Mouse (Mus musculus): ENCODE measurements around the gene Dab1. TPM values are rescaled to one million over a fixed set of nuclear protein-coding genes. Genes with fewer than 3 reads are reported as not detected.

The Dab1 gene
- polyA plus RNA-seq, 1 experiment: 35.8 TPM

DNA sequence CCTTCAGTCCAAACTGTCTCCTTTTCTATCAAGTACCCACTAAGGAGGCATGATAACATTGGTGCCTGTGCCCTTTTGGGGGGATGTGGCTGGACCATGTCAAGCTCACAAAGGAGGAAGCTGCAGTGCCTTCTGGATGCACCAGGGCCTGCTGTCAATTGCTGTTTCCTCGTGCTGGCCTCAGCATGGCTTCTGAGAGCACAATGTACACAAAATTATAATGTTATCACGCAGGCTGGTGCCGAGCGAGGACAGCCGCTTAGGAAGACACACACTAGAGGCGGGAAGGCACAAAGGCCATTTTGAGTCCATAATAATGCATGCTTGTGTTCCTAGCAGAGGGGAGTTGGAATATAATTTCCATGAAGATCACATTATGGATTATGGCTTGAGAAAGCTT is 81.2 kb downstream of the Dab1 start:
- no peak for TF ChIP-seq POLR2A (IDR thresholded peaks at IDR 0.05; ENCODE audit: borderline replicate concordance, insufficient read depth, low read length)
- no peak for TF ChIP-seq CTCF (IDR thresholded peaks at IDR 0.05; ENCODE audit: borderline replicate concordance, insufficient read depth, low read depth, low read length)
- Histone ChIP-seq H3K4me3 (replicated peaks; ENCODE audit: insufficient read depth, low read depth, low read length) (no peak overlapping the region), H3K4me1 (ENCODE audit: control insufficient read depth, insufficient read depth, low read length) (no peaks in the 10 kb centered on the region), H3K27me3 (ENCODE audit: control insufficient read depth, insufficient read depth, low read length) (no peaks in the 10 kb centered on the region; the same call in 1 of the 2 replicates), H3K27ac (ENCODE audit: insufficient read depth, low read length) (no peak overlapping the region)
- no peak for DNase-seq
- 81% methylated on average over 6 of the region's 6 CpGs for WGBS

DNA sequence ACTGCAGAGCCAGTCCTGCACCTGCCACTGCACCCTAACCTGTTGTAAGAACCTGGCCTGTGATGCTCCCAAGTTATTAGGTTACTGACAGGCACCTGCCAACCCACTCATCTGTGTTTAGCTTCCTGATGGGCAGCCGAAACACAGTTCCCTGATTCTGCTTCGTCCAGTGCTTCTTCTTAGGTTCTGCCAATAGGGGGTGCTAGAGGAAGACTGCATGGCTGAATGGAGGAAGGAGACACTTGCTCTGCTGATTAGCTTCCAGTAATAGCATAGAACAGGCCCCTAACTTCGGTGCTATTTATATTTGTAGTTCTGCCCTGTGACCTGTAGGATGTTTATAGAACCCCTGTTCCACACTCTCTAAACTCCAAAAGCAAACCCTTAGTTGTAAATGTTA is 83.0 kb downstream of the Dab1 start:
- peak in 1 of 2 experiments; percentile 15 for DNase-seq
- TF ChIP-seq POLR2A (IDR thresholded peaks at IDR 0.05; ENCODE audit: borderline replicate concordance, insufficient read depth, low read length): no peak
- peak; percentile 48; the same call in 1 of the 2 replicates for TF ChIP-seq CTCF (IDR thresholded peaks at IDR 0.05; ENCODE audit: borderline replicate concordance, insufficient read depth, low read depth, low read length)
- Histone ChIP-seq H3K4me1 (ENCODE audit: control insufficient read depth, insufficient read depth, low read length) (no peaks in the 10 kb centered on the region), H3K4me3 (replicated peaks; ENCODE audit: insufficient read depth, low read depth, low read length) (no peak overlapping the region), H3K27ac (ENCODE audit: insufficient read depth, low read length) (no peak overlapping the region), H3K27me3 (ENCODE audit: control insufficient read depth, insufficient read depth, low read length) (no peaks in the 10 kb centered on the region; the same call in 1 of the 2 replicates)
- WGBS: 66% methylated on average over 3 of the region's 3 CpGs

DNA sequence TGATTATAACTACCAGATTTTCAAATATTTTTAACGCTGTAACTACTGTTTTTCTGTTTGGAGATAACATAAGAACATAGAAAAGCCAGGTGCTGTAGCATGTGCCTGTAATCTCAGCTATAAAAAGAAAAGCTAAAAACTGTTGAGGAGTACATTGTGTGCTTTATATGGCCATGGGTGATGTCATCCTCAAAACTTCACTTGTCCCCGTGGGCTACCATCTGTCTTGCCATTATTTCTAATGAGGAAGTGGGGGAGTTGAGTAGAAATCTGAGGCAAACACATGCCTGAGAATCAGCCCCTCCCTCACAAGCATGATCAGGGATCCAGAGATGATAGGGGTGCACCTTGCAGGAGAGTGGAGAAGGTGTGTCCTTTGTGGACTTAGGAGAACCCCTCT is 85.3 kb downstream of the Dab1 start:
- 81% methylated on average over 2 of the region's 2 CpGs for WGBS

DNA sequence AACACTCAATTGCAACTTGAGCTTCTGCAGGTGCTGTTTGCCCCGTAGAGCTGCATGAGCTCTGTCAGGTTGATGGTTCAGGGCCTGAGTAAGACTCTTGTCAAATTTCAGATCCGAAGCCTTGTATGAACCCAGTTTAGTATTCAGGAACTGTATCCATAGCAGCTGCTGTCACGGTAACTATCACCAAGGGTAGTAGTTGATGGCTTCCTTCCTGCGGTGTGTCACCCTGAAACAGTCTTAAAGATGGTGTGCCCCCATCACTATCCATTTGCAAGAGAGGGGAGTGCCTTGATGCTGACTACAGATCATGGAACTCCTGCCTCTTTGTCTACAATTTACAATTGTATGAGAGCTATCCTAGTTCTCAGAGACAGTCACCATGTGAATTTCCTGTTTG is 87.3 kb downstream of the Dab1 start:
- no peaks in the 10 kb centered on the region; the same call in 1 of the 2 replicates for H3K27me3 ChIP-seq (ENCODE audit: control insufficient read depth, insufficient read depth, low read length)
- H3K4me1 ChIP-seq (ENCODE audit: control insufficient read depth, insufficient read depth, low read length): no peaks in the 10 kb centered on the region
- no peak overlapping the region for H3K27ac ChIP-seq (ENCODE audit: insufficient read depth, low read length)
- no peak for DNase-seq
- no peak overlapping the region for H3K4me3 ChIP-seq (replicated peaks; ENCODE audit: insufficient read depth, low read depth, low read length)
- TF ChIP-seq CTCF (IDR thresholded peaks at IDR 0.05; ENCODE audit: borderline replicate concordance, insufficient read depth, low read depth, low read length) (no peak), POLR2A (IDR thresholded peaks at IDR 0.05; ENCODE audit: borderline replicate concordance, insufficient read depth, low read length) (no peak)
- WGBS: 62% methylated on average over 4 of the region's 4 CpGs

More for the DNA sequence above, 85.3 kb downstream of the Dab1 start:
- DNase-seq: no peak
- TF ChIP-seq CTCF (IDR thresholded peaks at IDR 0.05; ENCODE audit: borderline replicate concordance, insufficient read depth, low read depth, low read length): no peak
- no peak for TF ChIP-seq POLR2A (IDR thresholded peaks at IDR 0.05; ENCODE audit: borderline replicate concordance, insufficient read depth, low read length)
- H3K4me1 ChIP-seq (ENCODE audit: control insufficient read depth, insufficient read depth, low read length): no peaks in the 10 kb centered on the region
- H3K27ac ChIP-seq (ENCODE audit: insufficient read depth, low read length): no peak overlapping the region
- H3K27me3 ChIP-seq (ENCODE audit: control insufficient read depth, insufficient read depth, low read length): no peaks in the 10 kb centered on the region; the same call in 1 of the 2 replicates
- H3K4me3 ChIP-seq (replicated peaks; ENCODE audit: insufficient read depth, low read depth, low read length): no peak overlapping the region

DNA sequence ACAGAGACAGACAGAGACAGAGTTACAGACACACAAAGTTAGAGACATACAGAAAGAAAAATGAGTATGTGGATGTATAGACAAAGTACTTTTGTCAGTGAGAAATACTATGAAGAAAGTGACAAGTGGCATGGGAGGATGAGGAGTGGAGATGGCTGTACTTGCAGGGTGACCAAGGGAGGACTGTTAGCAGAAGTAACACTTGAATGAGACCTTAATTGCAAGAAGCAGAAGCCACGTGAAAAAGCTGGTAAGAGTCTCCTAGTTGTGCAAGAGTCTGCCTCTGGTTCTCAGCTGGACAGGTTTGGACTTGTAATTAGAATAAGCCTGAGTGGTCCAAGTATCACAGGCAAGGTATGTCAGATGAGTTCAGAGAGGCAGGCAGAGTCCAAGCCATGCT is 88.0 kb downstream of the Dab1 start:
- no peak for TF ChIP-seq POLR2A (IDR thresholded peaks at IDR 0.05; ENCODE audit: borderline replicate concordance, insufficient read depth, low read length)
- no peak for TF ChIP-seq CTCF (IDR thresholded peaks at IDR 0.05; ENCODE audit: borderline replicate concordance, insufficient read depth, low read depth, low read length)
- 67% methylated on average over 1 of the region's 1 CpGs for WGBS
- Histone ChIP-seq H3K27me3 (ENCODE audit: control insufficient read depth, insufficient read depth, low read length) (no peaks in the 10 kb centered on the region; the same call in 1 of the 2 replicates), H3K4me1 (ENCODE audit: control insufficient read depth, insufficient read depth, low read length) (no peaks in the 10 kb centered on the region), H3K4me3 (replicated peaks; ENCODE audit: insufficient read depth, low read depth, low read length) (no peak overlapping the region), H3K27ac (ENCODE audit: insufficient read depth, low read length) (no peak overlapping the region)
- DNase-seq: no peak

DNA sequence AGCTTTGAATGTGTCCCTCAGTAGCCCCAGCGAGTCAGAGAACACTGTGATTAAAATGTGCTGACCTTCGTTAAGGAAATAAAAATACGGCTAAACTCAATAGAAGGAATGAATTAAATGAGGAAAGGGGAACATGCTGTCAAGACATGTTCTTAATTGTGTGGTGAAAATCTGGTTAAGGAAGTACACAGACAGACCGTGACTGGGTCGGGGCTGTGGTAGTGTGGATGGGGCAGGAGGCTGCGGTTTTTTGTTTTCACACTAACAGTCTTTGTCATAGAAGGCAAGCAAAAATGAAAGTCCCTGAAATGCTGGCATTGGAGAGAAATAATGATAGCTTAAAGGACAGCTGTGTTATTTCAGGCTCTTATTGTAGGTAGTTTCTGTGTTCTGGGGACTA is 92.2 kb downstream of the Dab1 start:
- no peak overlapping the region for H3K27ac ChIP-seq (ENCODE audit: insufficient read depth, low read length)

DNA sequence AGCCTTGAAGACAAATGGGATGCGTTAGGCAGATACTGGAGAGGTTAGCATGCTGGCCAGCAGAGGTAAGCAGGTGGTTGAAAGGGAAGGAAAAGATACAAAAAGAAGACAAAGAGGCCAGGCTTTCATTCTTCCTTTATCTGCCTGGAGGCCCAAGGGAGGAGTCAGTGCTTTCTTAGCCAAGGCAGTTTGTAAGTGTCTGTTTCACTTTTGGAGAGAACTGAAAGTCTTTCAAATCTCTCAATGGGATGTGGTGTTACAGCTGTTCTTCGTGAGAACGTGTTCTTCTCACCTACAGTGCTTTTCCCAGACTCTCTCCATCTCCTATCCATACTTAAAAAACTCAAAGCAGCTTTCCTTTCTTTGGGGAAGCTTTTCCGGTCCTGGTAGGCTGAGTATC is 94.8 kb downstream of the Dab1 start:
- no peaks in the 10 kb centered on the region for H3K4me1 ChIP-seq (ENCODE audit: control insufficient read depth, insufficient read depth, low read length)
- DNase-seq: no peak
- H3K27ac ChIP-seq (ENCODE audit: insufficient read depth, low read length): no peak overlapping the region
- 89% methylated on average over 4 of the region's 4 CpGs for WGBS
- TF ChIP-seq CTCF (IDR thresholded peaks at IDR 0.05; ENCODE audit: borderline replicate concordance, insufficient read depth, low read depth, low read length) (no peak), POLR2A (IDR thresholded peaks at IDR 0.05; ENCODE audit: borderline replicate concordance, insufficient read depth, low read length) (no peak)
- no peak overlapping the region for H3K4me3 ChIP-seq (replicated peaks; ENCODE audit: insufficient read depth, low read depth, low read length)
- H3K27me3 ChIP-seq (ENCODE audit: control insufficient read depth, insufficient read depth, low read length): no peaks in the 10 kb centered on the region; the same call in 1 of the 2 replicates

More for the DNA sequence above, 92.2 kb downstream of the Dab1 start:
- DNase-seq: no peak
- WGBS: 92% methylated on average over 6 of the region's 6 CpGs
- TF ChIP-seq CTCF (IDR thresholded peaks at IDR 0.05; ENCODE audit: borderline replicate concordance, insufficient read depth, low read depth, low read length) (no peak), POLR2A (IDR thresholded peaks at IDR 0.05; ENCODE audit: borderline replicate concordance, insufficient read depth, low read length) (no peak)
- Histone ChIP-seq H3K27me3 (ENCODE audit: control insufficient read depth, insufficient read depth, low read length) (no peaks in the 10 kb centered on the region; the same call in 1 of the 2 replicates), H3K4me1 (ENCODE audit: control insufficient read depth, insufficient read depth, low read length) (no peaks in the 10 kb centered on the region), H3K4me3 (replicated peaks; ENCODE audit: insufficient read depth, low read depth, low read length) (no peak overlapping the region)

DNA sequence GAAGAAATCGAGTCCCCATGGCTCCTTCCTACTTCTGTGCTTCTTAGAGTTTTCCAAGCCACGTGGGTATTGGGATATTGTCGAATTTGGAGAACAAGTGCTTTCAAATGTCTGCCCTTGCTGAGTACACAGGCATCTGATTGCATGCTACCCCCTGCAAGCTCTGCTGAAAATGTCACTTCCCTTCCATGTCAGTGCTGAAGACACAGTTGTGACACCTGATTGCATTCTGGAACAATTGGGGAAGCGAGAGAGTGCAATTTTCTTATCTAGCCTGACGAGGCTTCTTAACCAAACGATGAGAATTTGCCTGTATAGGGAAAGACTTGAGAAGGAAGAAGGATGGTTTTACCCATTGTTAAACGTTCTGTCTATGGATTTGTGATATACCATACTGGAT is 95.8 kb downstream of the Dab1 start:
- 84% methylated on average over 7 of the region's 7 CpGs for WGBS
- no peak for TF ChIP-seq CTCF (IDR thresholded peaks at IDR 0.05; ENCODE audit: borderline replicate concordance, insufficient read depth, low read depth, low read length)
- TF ChIP-seq POLR2A (IDR thresholded peaks at IDR 0.05; ENCODE audit: borderline replicate concordance, insufficient read depth, low read length): no peak
- no peaks in the 10 kb centered on the region; the same call in 1 of the 2 replicates for H3K27me3 ChIP-seq (ENCODE audit: control insufficient read depth, insufficient read depth, low read length)
- H3K27ac ChIP-seq (ENCODE audit: insufficient read depth, low read length): no peak overlapping the region
- H3K4me3 ChIP-seq (replicated peaks; ENCODE audit: insufficient read depth, low read depth, low read length): no peak overlapping the region
- no peak for DNase-seq
- no peaks in the 10 kb centered on the region for H3K4me1 ChIP-seq (ENCODE audit: control insufficient read depth, insufficient read depth, low read length)
